Mouse (Mus musculus): Measurements from ENCODE around the gene Casp3. TPM values are rescaled to one million over a fixed set of nuclear protein-coding genes. Genes with fewer than 3 reads are reported as not detected.

Gene Casp3
- polyA plus RNA-seq, 1 experiment from 2014 or later, result 138 TPM

Other genes with a start within 250 kb of the Casp3 start
- gene Acsl1, start 146.3 kb upstream of the Casp3 start, polyA plus RNA-seq (2016; fragmentation: Nextera tagmentation; extraction: Ambion mirVana), result 8.4 and 8.9 TPM in 2 replicates
- gene Cenpu, start 65.3 kb upstream of the Casp3 start, polyA plus RNA-seq (2016; fragmentation: Nextera tagmentation; extraction: Ambion mirVana), result 23.1 and 23.9 TPM in 2 replicates
- gene Primpol, start 79 bp upstream of the Casp3 start, polyA plus RNA-seq (2016; fragmentation: Nextera tagmentation; extraction: Ambion mirVana), result 14.9 and 18.4 TPM in 2 replicates
- gene Irf2, start 122.4 kb downstream of the Casp3 start, polyA plus RNA-seq (2016; fragmentation: Nextera tagmentation; extraction: Ambion mirVana), result 13.3 and 13.6 TPM in 2 replicates

All from limb, embryonic 12.5 days (tissue).